Mouse (Mus musculus) cerebellum, adult 2 months (tissue): ENCODE results near the gene Dnah9.

Experiments used
- CTCF ChIP-seq: fragments of 200-500 bp; IDR thresholded peaks from 2 replicates; pipeline ENCODE4 v1.5.1; 2011; ENCODE audit warnings: low read depth, mild to moderate bottlenecking, control low read depth, low read length, moderate library complexity, borderline replicate concordance; ENCODE audit not compliant: insufficient read depth
- POLR2A ChIP-seq: fragments of 200-500 bp; IDR thresholded peaks from 2 replicates; pipeline ENCODE4 v1.6.1; 2011; ENCODE audit warnings: low read length, control low read depth, borderline replicate concordance; ENCODE audit not compliant: insufficient read depth

GRCm38 (mm10) chr11:65816237-65816636, 352.1 kb downstream of the Dnah9 start:
- no peak for TF ChIP-seq CTCF
- TF ChIP-seq POLR2A, result no peak
